Mouse (Mus musculus) liver, embryonic 14.5 days (tissue): Measurements from ENCODE around the gene Fkbp8.

Experiments
- CTCF ChIP-seq: IDR thresholded peaks from 2 replicates; pipeline ENCODE4 v1.5.1; 2016; ENCODE audit warnings: antibody characterized with exemption, low read depth, control low read depth
- EP300 ChIP-seq: IDR thresholded peaks from 2 replicates; pipeline ENCODE4 v1.6.1; 2016; ENCODE audit warnings: antibody characterized with exemption, low read depth

- TF ChIP-seq CTCF = peak; percentile 96
- TF ChIP-seq EP300 = 0 out of 2 replicates have a peak, but pooled peaks have one; percentile 2
Observed at GRCm38 (mm10) chr8:70506328-70507026, 21.0 kb upstream of the Fkbp8 start, which contains the start of gene Rex1bd.
